Mouse (Mus musculus): Measurements from ENCODE around the gene Tmem52b.
"Not testable (repeated sequence)": the region's sequence is repeated elsewhere in the genome, so short reads cannot be mapped to it uniquely, and the experiment has no call there.

Tmem52b gene

GRCm38 (mm10) chr6:129512367-129512766 lies at the start of gene Tmem52b:
Gene Tmem52b (plus strand): TSS chr6:129512555.
- no peak for DNase-seq (ENCODE audit: low spot score)

DNA sequence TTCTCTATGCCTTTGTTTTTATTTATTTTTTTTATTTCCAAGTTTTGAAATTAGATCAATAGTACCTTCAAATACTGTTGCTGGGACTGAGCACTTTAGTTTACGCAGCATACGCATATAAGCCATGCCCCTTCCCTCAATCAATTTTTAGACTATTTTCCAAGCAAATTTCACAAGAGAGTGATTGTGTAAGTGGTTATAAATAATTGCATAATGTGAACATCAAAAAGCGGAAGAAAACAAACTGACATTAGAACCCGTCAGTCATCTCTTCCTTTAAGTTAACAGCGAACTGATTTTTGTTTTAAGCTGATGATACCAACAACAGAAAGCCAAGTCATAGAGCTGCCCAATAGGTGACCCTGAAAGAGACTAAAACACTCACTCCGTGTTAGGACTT lies 41.0 kb upstream of the Tmem52b start:
- no peak for DNase-seq (ENCODE audit: low spot score)

GRCm38 (mm10) chr6:129472627-129473026 lies 39.7 kb upstream of the Tmem52b start:
- DNase-seq (ENCODE audit: low spot score), result no peak

- DNase-seq (ENCODE audit: low spot score), result no peak
Measured at GRCm38 (mm10) chr6:129476404-129477126, 35.8 kb upstream of the Tmem52b start.

DNA sequence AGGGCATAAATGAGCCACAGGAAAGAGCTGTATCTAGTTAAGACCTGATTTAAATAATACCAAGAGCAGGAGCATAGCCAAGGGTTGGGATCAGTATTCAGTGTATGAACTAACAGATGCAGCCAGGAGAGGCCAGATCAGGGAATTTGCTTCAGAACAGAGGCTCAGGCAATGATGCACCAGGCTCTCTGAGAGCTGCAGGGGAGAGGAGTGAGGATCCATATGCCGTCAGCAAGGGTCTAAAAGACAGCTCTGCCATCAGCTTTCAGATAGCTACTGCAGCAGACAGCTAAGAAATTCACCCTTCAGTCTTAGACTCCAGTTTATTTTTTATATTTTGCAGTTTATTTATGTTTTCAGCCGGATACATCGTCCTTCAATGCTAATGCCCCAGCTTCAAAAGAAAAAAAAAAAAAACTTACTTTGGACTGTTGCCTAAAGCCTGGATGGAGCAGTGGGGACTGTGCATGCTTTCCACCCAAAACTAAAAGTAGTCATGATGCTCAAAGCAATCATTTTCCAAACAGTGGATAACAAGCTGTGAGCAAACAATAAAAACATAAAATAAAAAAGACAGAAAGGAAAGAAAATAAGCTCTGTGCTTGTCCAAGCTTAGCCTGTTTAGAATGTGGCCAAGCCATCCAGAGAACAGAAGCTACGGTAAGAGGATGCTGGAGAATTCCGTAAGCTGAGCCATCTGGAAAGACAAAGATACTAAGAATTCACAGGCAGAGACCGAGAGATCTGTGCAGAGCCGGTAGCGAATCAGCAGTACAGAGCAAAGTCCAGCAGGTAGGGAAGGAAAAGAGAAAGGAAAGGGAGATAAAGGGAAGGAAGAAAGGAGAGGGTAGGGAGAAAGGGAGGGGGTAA lies 32.0 kb upstream of the Tmem52b start:
- no peak for DNase-seq (ENCODE audit: low spot score)

- DNase-seq (ENCODE audit: low spot score), result no peak
Measured at GRCm38 (mm10) chr6:129494924-129495323, 17.4 kb upstream of the Tmem52b start.

- DNase-seq (ENCODE audit: low spot score), result no peak
Measured at GRCm38 (mm10) chr6:129497345-129498218, 14.8 kb upstream of the Tmem52b start.

- DNase-seq (ENCODE audit: low spot score), result not testable (repeated sequence)
Measured at GRCm38 (mm10) chr6:129499516-129499915, 12.8 kb upstream of the Tmem52b start.

- no peak for DNase-seq (ENCODE audit: low spot score)
Measured at GRCm38 (mm10) chr6:129503471-129503870, 8.9 kb upstream of the Tmem52b start.

- no peak for DNase-seq (ENCODE audit: low spot score)
Measured at GRCm38 (mm10) chr6:129507024-129507423, 5.3 kb upstream of the Tmem52b start, which contains the start of gene Olr1. Gene Olr1 (minus strand): TSS chr6:129507165.

- DNase-seq (ENCODE audit: low spot score), result no peak
Measured at GRCm38 (mm10) chr6:129510120-129510911, 2.0 kb upstream of the Tmem52b start.

DNA sequence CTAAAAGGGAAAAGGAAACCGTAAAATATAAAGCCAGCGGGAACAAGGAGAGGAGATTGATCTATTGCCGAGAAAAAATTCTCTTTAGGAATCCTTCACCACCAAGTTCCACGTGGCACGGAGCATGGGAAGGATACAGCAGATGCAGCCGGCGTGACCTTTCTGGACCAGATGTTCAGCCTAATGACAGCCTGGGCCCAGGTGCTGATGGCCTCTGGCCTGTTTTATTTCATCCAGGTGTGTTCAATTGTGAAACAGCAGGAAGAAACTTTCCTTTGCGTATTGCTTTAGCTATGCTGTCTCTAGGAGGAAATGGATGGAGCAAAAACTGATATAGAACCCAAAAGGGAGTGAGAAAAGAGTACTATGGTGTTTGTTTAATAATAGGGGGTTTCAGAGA lies 513 bp downstream of the Tmem52b start:
- DNase-seq (ENCODE audit: low spot score), result no peak

GRCm38 (mm10) chr6:129513409-129513808 lies 1.1 kb downstream of the Tmem52b start:
- DNase-seq (ENCODE audit: low spot score), result no peak

GRCm38 (mm10) chr6:129514376-129514775 lies 2.0 kb downstream of the Tmem52b start:
- DNase-seq (ENCODE audit: low spot score), result no peak

GRCm38 (mm10) chr6:129515068-129515467 lies 2.7 kb downstream of the Tmem52b start:
- no peak for DNase-seq (ENCODE audit: low spot score)

- DNase-seq (ENCODE audit: low spot score), result no peak
Measured at GRCm38 (mm10) chr6:129516388-129516787, 4.0 kb downstream of the Tmem52b start.

DNA sequence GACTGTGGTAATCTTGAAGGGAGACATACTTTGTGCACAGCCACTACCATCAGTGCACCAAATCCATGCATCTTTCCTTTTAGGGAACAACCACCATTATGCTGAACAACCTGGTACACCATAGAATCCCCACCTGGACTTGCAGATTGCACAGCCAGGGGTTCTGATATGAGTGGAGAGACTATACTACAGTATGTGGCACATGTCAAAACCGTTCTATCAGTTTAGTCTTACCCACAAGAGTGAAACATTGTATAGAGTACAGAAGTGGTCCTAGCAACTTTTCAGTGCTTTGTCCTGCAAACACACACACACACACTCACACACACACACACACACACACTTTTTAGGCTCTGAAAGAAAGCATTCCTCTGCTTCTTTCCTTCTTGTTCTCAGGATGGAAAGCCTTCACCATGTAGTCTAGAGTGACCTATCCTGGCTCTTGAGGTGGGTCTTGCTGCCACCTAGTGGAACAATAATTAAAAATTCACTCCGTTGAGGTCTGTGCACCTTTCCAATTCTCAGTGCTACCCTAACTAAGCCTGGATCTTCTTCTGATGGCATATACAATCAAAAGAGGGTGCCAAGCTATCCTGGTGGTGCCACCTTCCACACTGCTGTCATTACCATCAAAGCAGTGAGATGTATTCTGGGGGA lies 5.5 kb downstream of the Tmem52b start:
- no peak for DNase-seq (ENCODE audit: low spot score)

DNA sequence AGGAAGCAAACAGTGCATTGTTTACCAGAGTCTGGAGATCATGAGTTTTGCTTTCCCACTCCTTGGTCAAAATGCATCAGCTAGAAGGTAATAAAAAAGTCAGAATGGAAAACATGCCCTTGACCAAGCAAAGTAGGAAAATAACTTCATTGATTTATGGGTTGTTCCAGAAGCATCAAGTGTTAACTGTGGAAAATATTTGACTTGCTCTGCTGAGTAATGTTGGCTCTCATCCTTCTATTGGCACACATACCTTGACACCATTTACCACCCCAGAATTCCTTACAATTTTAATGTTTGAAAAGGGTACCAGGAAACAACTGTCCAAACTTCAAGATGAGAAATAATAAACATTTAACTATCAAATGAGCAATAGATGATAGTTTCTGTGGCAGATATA lies 13.7 kb downstream of the Tmem52b start:
- DNase-seq (ENCODE audit: low spot score), result no peak

- DNase-seq (ENCODE audit: low spot score), result no peak
Measured at GRCm38 (mm10) chr6:129527416-129527815, 15.1 kb downstream of the Tmem52b start.

DNA sequence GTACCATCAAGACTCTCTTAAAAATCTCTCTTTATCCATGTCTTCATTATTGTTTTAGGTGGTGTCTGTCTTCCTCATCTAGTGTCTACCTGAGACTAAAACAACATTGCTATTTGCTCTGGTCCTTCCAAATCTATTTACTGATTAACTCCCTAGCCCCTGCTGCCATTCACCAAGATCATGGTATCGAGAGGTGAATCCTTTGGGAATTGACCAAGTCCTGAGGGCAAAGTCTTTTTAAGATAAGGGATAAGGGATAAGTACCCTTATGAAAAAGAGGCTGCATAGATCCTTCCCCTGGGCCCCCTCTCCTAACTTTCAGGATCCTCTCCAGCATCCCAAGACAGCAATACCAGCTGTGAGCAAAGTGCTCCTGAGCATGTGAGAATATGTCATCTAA lies 17.2 kb downstream of the Tmem52b start:
- no peak for DNase-seq (ENCODE audit: low spot score)

DNA sequence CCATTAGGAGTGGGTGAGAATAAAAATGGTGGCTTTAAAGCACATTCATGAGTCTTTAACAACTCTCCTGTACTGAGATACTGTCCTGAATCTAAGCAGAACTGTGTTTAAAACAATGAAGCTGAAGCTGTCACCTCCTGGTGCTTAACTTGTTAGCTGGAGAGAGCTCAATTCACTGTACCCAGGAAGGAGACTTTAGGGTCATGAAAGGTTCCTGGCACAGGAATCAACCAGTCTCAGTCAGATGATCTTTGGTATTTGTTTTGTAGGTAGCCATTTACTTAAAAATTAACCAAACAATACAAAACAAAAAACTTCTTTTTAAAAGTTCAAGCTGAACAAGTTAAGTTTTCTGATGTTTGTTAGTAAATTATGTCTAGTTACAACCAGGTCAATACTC lies 17.9 kb downstream of the Tmem52b start:
- no peak for DNase-seq (ENCODE audit: low spot score)
